Mouse (Mus musculus) cerebellum, adult 2 months (tissue): ENCODE data around the gene Gigyf1.

Source experiments
- CTCF ChIP-seq: fragments of 200-500 bp; IDR thresholded peaks from 2 replicates; pipeline ENCODE4 v1.5.1; 2011; ENCODE audit warnings: low read depth, mild to moderate bottlenecking, control low read depth, low read length, moderate library complexity, borderline replicate concordance; ENCODE audit not compliant: insufficient read depth
- POLR2A ChIP-seq: fragments of 200-500 bp; IDR thresholded peaks from 2 replicates; pipeline ENCODE4 v1.6.1; 2011; ENCODE audit warnings: low read length, control low read depth, borderline replicate concordance; ENCODE audit not compliant: insufficient read depth

- no peak for TF ChIP-seq CTCF
- TF ChIP-seq POLR2A, result no peak
Measured at GRCm38 (mm10) chr5:137519691-137520550, 1.6 kb downstream of the Gigyf1 start.
